Mouse (Mus musculus) kidney, adult 2 months (tissue): ENCODE results near the gene Eefsec. TPM values are rescaled to one million over a fixed set of nuclear protein-coding genes. Genes with fewer than 3 reads are reported as not detected.

Experiments used
- DNase-seq: peaks from one replicate; pipeline ENCODE4 v3.0.0; 2021
- H3K27ac ChIP-seq: fragments of 200-500 bp; 2 replicates; pipeline ENCODE4 v1.5.1; 2012; ENCODE audit warnings: low read depth, low read length, control low read depth, inconsistent platforms; ENCODE audit not compliant: insufficient read depth
- H3K27me3 ChIP-seq: fragments of 200-500 bp; replicated peaks from 2 replicates; pipeline ENCODE4 v1.6.1; 2012; ENCODE audit warnings: mild to moderate bottlenecking, moderate library complexity, low read length, inconsistent platforms; ENCODE audit not compliant: control insufficient read depth, insufficient read depth
- H3K36me3 ChIP-seq: fragments of 200-500 bp; 2 replicates; pipeline ENCODE4 v1.6.1; 2012; ENCODE audit warnings: mild to moderate bottlenecking, moderate library complexity, low read length, inconsistent platforms; ENCODE audit not compliant: control insufficient read depth, insufficient read depth
- H3K4me1 ChIP-seq: fragments of 200-500 bp; 2 replicates; pipeline ENCODE4 v1.6.1; 2011; ENCODE audit warnings: low read length; ENCODE audit not compliant: control insufficient read depth, insufficient read depth
- H3K4me3 ChIP-seq: fragments of 200-500 bp; 2 replicates; pipeline ENCODE4 v1.5.1; 2011; ENCODE audit warnings: mild to moderate bottlenecking, low read depth, low read length, control low read depth; ENCODE audit not compliant: insufficient read depth
- CTCF ChIP-seq: fragments of 200-500 bp; conservative IDR thresholded peaks from 2 replicates; pipeline ENCODE4 v1.5.1; 2011; ENCODE audit warnings: low read depth, mild to moderate bottlenecking, control low read depth, low read length, moderate library complexity, mixed read lengths; ENCODE audit not compliant: insufficient read depth, insufficient read length
- POLR2A ChIP-seq: fragments of 200-500 bp; IDR thresholded peaks from one replicate; pipeline ENCODE4 v1.6.1; 2011; ENCODE audit warnings: low read depth, low read length, control low read depth
- WGBS: fragments of 180-500 bp; shearing (Covaris S2); methylation state at CpG from one replicate; pipeline ENCODE4 v1.1.7; 2018; 5-methylcytosine and 5-hydroxymethylcytosine counted together
- polyA plus RNA-seq: library from polyadenylated mRNA; depleted of rRNA; stranded (reverse); fragments of >200 nt; gene quantifications from 2 replicates; pipeline ENCODE4 v1.2.3, GENCODE M21; 2012

Eefsec gene
- polyA plus RNA-seq, 1 experiment: 32.5 TPM

DNA sequence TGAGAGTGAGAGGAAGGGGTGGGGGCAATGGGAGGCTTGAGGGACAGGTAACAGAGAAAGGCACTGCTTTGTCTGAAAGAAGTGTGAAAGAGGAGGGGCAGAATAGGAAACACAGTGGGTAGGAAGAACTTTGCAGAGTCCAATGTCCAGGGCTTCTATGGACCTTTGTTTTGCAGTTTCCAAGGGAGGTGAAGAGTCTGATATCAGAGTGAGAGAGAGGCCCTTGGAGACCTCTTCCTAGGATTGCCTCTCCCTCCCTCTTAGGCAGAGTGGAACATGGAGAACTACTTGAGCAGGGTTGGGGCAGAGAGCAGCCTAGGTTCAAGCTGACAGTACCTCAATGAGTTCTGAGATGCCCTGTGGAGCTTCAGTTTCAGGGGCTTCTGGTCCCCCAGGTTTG is 88.1 kb downstream of the Eefsec start:
- H3K36me3 ChIP-seq: no peaks in the 10 kb centered on the region
- no peak overlapping the region for H3K4me3 ChIP-seq
- H3K27ac ChIP-seq: no peak overlapping the region
- DNase-seq: no peak
- H3K27me3 ChIP-seq: no peaks in the 10 kb centered on the region
- no peak for TF ChIP-seq POLR2A
- TF ChIP-seq CTCF: no peak
- H3K4me1 ChIP-seq: no peaks in the 10 kb centered on the region

DNA sequence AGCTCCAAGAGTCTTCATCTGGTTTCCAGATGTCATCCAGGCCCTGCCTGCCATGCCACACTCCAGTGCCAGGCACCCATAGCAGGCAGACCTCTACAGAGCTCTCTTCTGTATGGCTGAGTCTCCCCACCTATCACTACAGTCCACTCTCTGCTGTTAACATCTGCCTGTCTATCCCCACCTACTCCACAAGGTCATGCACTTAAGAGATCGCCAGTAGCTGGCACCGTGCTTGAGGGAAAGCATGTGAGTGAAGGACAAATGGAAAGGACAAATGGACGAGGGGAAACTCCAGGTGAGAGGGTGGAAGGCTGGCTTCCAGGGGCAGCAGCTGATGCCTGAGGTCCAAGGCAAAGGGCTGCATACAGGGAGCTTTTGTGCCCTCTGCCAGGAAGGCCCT is 90.5 kb downstream of the Eefsec start:
- DNase-seq: peak; percentile 33
- H3K4me1 ChIP-seq: no peaks in the 10 kb centered on the region
- H3K4me3 ChIP-seq: no peak overlapping the region
- no peaks in the 10 kb centered on the region for H3K36me3 ChIP-seq
- no peaks in the 10 kb centered on the region for H3K27me3 ChIP-seq
- no peak overlapping the region for H3K27ac ChIP-seq
- 57% methylated on average over 3 of the region's 3 CpGs for WGBS
- TF ChIP-seq CTCF (no peak), POLR2A (no peak)

DNA sequence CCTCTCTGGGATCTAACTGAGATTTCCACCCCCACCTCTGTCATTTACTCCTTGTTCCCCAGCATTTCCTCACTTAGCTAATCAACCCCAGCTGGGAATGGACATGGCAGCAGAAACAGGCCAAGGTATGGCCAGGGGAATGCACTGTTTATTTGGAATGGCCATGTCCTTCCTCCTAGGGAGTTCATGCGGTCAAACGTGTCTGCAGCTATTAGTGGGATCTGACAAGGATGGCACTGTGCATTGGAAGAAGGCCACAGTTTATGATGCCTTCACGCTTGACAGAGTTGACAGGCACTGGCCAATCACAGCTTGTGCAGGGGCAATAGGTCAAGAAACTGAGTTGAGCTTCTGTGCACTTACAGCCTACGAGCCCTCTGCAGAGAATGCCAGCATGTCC is 93.8 kb downstream of the Eefsec start:
- Histone ChIP-seq H3K4me1 (no peaks in the 10 kb centered on the region), H3K4me3 (no peak overlapping the region), H3K36me3 (no peaks in the 10 kb centered on the region), H3K27me3 (no peaks in the 10 kb centered on the region), H3K27ac (no peak overlapping the region)
- no peak for DNase-seq
- TF ChIP-seq CTCF (no peak), POLR2A (no peak)
- WGBS: 55% methylated on average over 4 of the region's 4 CpGs

DNA sequence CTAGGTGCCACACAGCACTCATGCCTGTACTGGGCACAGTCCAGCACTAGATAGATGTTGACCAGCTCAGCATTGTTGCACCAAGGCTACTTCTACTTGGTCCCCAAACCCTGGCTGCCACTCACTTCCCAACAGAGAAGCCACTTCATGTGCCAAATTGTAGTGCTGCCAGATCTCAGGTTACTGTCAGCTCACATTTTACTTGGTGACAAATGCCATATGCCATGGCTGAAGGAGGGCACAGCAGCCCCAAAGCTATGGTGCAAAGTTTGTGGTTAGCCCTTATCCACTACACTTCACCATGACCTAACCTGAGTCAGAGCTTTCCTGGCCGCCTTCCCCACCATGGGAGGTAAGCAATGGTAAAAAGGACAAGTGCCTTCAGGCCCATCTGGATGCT is 99.6 kb downstream of the Eefsec start:
- DNase-seq: no peak
- WGBS: 100% methylated on average over 1 of the region's 1 CpGs
- H3K4me1 ChIP-seq: peaks cover 10% of the 10 kb centered on the region
- H3K36me3 ChIP-seq: no peaks in the 10 kb centered on the region
- H3K4me3 ChIP-seq: no peak overlapping the region
- no peak for TF ChIP-seq CTCF
- TF ChIP-seq POLR2A: no peak
- no peak overlapping the region for H3K27ac ChIP-seq
- H3K27me3 ChIP-seq: no peaks in the 10 kb centered on the region

DNA sequence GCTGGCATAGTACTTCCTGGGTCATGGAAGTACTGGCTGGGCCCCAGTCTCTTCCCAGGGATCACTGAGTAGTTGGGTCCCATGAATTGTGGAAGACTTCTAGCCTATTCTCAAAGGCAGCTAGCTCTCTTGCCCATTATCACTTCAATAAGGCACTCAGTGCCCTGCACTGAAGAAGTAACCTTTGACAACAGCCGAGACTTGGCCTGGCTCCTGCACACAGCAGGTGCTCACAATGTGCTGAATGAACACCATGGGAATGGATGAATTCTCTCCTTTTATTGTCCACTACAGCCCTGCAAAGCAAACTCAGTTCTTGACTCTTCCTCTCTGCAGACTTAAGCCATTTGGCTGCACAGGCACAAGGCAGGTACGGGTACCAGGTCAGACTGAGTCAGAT is 101.0 kb downstream of the Eefsec start:
- Histone ChIP-seq H3K27me3 (no peaks in the 10 kb centered on the region), H3K36me3 (no peaks in the 10 kb centered on the region), H3K4me3 (no peak overlapping the region), H3K27ac (no peak overlapping the region), H3K4me1 (peaks cover 10% of the 10 kb centered on the region)
- WGBS: 91% methylated on average over 2 of the region's 2 CpGs
- DNase-seq: no peak
- no peak for TF ChIP-seq CTCF
- no peak for TF ChIP-seq POLR2A

DNA sequence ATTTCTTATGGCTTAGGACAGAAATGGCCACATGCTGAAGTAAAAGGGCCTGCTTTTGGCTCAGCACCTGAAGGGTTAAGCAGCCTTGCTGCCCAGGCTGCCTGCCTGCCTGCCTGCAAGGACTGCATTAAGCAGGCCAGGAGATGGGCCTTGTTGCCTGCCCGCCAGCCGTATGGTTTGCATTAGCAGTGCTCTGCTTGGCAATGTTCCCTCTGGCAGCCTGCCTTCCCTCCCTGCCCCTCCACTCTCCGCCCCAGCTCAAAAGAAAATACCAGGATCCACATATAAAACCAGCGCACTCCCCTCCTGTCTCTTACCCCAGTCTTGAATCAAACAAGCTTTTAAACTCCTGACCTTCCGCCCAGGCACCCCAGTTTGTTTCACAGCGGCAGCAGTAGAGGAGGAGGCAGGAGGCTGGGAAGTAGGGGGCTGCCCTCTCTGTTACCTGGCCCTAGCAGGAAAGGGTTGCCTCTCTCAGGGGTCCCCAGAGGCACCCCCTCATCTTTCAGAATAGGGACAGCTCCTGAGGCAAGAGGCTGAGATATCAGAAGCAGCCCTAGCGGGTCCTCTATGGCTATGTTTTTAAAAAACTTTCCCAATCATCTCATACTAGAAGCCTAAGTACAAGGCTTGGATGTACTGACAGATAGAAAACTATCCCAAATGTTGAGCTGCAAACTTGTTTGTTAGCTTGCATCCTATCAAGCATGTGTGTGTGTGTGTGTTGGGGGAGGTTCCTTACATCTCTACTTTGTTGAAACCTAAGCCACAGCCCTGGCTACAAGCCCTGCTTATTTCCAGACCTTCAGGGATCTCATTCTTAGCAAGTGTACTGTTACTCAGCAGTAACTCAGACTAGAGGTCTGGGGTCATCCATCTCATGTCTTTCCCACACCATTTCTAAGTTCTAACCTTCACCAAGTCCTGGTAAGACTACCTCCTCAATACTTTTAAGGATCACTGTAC is 102.6 kb downstream of the Eefsec start:
- H3K27ac ChIP-seq: no peak overlapping the region

DNA sequence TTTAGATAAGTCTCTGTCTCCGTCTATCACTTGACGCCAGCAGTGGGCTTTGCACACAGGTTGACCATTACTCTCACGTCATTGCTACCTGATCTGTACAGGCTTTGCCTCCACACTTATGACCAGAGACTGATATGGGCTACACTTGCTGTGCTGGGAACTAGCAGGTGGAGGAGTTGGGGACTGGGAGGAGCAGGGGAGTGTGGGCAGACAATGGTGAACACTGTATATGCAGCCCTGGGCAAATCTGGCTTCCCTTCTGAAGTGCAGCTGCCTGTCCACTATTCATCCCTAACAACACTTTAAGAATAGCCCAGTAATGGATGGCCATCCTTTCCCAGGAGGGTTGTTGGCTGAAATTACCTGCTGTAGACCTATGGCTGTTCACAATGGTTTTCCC is 103.4 kb downstream of the Eefsec start:
- 85% methylated on average over 3 of the region's 3 CpGs for WGBS
- H3K4me1 ChIP-seq: peaks cover 10% of the 10 kb centered on the region
- no peaks in the 10 kb centered on the region for H3K27me3 ChIP-seq
- TF ChIP-seq CTCF: no peak
- no peak for TF ChIP-seq POLR2A
- no peak overlapping the region for H3K27ac ChIP-seq
- DNase-seq: no peak
- H3K4me3 ChIP-seq: no peak overlapping the region
- H3K36me3 ChIP-seq: no peaks in the 10 kb centered on the region

More for the DNA sequence above, 102.6 kb downstream of the Eefsec start:
- Histone ChIP-seq H3K27me3 (no peaks in the 10 kb centered on the region), H3K4me3 (no peak overlapping the region), H3K36me3 (no peaks in the 10 kb centered on the region), H3K4me1 (peaks cover 10% of the 10 kb centered on the region)
- 40% methylated on average over 7 of the region's 7 CpGs for WGBS
- TF ChIP-seq POLR2A (no peak), CTCF (no peak)
- peak; percentile 78 for DNase-seq
